Mouse (Mus musculus): ENCODE measurements around the gene Ptprg.
A peak's percentile ranks its signal among the peaks of the same experiment; 100 is the strongest.
"Not testable (repeated sequence)": the region's sequence is repeated elsewhere in the genome, so short reads cannot be mapped to it uniquely, and the experiment has no call there.

The Ptprg gene

DNA sequence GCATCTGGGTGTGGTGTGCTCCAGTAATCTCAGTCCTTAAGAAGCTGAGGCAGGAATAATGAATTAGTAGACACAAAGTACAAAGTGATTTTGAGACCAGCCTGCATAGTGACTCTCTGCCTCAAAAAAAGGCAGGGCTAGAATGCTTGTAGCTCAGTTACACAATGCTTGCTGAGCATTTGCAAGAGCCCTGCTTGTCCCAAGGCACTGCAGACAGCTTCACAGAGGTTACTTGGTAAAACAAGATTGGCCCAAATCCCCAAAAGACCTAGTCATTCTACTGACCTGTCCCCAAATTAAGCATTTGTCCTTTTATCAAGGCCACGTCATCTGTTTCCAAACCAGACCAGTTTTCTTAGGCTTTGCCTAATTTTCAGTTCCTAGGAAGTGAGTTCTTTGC is 190.4 kb downstream of the Ptprg start:
- DNase-seq (ENCODE audit: low spot score): no peak

DNA sequence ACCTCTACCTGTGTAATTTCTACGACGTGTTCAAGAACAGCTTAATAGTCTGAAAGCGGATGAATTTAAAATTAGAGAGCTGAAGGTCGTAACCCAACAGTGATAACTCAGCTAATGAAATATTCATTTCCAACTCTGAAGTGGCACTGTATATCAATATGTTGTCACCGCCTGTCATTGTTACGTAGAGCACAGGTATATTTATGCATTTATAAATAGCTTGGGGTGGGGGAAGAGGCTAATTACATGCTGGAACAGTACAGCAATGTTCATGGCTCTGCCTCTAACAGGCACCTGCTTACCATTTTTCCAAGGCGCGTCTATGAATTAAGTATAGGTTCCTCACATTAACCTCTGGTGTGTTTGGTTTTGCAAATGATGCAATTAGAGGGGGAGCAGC is 199.3 kb downstream of the Ptprg start:
- DNase-seq (ENCODE audit: low spot score): no peak

DNA sequence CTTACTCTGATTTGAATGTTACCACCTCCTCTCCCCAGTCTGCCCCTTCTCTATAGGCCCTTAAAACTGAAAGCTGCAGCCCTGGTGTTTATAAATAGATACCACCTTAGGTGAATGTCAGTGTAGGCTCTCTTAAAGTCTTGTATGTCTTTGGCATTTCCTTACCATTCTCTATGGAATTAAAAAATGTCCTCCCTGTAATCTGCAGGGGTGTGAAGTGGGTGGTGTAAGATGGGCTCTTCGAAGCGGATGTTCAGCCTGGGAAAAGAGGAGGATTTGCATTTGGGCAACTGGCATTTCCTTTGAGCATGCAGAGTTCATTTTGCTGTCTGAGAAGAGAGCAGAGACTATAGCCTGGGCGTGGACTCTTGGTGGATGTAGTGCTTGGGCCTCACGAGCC is 201.3 kb downstream of the Ptprg start:
- no peak for DNase-seq (ENCODE audit: low spot score)

DNA sequence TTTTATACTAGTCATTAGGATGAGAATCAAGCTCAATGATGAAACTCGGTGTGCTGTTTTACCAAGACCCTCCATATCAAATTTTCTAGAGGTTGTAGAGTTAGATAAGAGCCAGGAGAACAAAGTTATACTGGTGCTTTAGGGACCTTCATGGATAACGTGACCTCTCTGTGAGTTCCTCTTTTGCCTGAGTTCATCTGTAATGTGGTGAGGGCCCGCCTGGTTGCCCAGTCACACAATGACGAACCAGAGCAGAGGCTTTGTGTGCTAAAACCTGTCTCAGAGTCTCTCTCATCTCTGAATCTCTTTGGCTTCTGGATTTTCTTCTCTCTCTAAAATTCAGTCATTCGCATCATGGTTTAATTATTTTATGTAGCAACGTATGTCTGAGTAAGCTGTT is 204.9 kb downstream of the Ptprg start:
- no peak for DNase-seq (ENCODE audit: low spot score)

DNA sequence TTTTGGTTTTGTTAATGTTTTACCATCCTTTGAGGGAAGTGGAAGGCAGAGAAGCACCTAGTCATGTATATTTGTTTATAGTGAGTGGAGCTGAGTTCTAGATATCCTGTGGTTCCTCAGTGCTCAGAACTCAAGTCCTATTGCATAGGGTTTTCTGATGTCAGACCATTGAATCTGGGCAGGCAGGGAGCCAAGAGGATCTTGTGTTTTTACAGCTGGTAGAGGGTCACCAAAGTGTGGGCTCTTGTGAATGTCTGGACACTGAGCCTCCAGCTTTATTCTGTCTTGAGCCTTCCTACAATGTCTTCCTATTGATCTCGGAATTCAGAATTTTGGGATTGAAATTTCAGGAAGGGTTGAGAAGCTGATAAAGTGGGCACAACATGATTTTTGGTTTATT is 206.0 kb downstream of the Ptprg start:
- DNase-seq (ENCODE audit: low spot score): no peak

DNA sequence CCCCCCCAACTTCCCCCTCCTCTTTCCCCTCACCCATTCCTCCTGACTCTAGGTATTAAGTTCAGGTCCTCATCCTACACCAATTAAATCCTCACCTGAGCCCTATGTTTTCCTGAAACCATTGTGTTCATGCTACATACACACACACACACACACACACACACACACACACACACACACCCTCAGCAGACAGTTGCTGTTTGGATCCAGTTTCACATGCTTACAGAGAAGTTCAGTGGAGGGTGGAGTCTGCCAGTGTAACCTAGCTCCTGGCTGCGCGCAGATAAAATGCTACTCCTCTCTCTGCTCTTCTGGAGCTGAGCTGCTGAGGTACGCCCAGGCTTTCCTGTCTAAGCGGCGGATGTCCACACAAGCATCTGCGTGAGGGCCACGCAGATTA is 209.7 kb downstream of the Ptprg start:
- DNase-seq (ENCODE audit: low spot score): no peak

DNA sequence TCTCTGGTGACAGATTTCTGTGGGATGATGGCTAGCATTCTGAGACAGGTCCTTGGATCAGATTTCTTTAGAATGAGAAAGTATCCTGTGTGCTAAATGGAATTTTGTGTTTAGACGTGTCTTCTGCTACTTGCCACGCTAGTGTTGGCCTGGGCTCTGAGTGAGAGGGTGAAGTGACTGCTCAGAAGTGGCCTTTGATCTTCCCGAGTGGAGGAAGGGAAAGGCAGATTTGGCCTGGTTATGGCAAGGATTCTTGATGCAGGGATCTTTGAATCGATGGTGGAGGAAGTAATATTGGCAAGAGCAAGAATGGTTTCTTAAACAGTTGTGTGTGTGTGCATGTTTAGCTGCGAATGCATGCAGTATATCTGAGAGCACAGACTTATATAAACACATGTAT is 219.4 kb downstream of the Ptprg start:
- no peak for DNase-seq (ENCODE audit: low spot score)

DNA sequence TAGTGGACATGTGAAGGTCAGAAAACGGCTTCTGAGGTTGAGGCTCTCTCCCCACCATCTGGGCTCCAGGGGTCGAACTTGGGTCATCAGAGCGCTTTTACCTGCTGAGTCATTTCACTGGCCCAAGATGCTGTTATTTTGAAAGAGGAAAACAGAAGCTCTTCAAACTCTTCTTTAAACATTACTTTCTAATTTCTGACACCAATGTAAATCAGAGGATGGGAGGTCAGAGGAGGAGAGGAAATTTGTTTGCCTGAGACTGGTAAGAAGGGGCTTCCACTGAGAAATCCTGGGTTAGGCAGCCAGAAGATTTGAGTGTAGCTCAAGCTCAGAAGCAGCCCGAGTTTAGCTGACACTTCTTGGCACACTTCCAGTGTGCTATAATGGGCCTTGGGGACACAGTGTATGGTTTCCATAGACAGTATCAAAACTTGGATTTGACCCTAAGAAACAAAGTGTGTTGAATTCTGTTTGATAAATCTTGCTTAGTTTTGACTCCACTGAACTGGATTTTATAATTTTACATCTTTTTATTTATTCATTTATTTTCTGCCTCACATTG is 221.2 kb downstream of the Ptprg start:
- no peak for DNase-seq (ENCODE audit: low spot score)

DNA sequence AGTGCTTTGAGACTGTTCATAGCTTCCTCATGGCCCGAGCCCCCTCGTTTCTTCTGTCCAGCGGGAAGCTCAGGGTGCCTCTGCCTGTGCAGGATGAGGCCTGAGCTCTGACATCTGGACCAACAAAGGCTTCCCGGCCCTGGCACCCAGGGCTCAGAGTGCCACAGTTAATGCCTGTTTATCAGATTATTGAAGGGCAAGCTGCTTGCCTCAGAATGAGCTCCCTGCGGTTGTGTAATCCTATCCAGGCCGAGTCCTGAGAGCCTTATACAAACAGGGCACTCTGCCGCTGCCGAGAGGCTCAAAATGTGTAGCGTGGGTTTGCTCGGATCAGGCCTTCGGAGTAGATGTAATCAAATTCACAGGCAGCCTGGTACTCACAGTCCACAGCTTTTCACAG is 221.9 kb downstream of the Ptprg start:
- DNase-seq (ENCODE audit: low spot score): peak; percentile 47

DNA sequence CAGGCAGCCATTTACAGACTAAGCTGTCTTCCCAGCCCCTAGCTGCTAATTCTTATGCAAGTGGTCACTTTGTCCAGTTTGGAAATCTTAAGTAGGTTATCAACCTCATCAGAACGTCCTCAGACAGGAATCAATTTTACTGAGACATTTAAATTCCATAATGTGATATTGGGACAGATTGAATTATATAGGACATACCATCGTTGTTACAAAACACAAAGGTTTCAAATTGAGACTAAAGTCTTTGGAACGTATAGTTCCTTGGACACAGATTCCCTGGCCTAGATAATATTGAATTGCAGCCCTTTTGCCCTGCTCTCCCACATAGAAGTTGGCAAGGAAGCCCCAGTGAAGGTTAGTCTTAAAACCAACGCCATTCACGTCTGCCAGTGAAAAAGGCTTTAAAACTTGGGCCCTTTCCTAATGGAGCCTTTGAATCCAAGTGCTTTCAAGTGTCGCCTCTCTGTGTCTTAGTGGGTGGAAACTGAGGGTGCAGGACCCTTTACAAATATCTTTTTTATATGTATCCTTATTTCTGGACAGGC is 222.7 kb downstream of the Ptprg start:
- no peak for DNase-seq (ENCODE audit: low spot score)

DNA sequence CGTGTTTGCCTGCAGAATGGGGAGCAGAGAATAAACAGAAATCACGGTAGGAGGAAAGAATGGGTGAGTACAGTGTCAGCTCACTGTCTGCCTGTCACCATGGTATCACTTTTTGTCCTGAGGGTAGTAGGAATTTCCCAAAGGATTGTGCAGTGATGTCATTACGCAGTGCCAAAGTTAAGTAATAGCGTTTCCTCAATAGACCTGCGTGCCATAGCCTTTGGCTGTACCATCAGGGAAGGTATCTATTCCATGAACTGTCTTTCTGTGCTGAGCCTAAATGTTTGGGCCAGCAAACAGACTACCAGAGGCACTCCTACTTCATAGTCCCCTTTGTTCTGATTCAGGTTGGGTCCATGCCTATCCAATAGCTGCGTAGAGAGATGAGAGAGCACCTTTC is 223.2 kb downstream of the Ptprg start:
- DNase-seq (ENCODE audit: low spot score): no peak

DNA sequence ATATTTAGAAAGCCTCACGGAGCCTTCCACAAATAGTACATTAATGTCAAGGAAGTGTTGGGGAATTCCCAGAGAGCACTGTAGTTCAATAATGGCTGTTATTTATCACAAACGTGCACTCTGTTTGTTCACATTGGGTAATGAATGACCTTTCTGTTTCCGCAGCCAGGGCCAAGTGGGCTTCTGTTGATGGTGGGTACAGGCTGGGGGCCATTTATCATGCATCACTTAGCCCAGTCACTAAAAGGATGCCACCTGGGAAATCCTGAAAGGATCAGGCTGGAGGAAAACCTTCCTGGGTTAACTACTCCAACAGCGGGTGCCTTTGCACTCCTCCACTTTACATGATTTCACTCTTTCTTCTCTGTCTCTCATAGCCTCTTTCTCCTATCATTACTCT is 237.9 kb downstream of the Ptprg start:
- DNase-seq (ENCODE audit: low spot score): no peak

DNA sequence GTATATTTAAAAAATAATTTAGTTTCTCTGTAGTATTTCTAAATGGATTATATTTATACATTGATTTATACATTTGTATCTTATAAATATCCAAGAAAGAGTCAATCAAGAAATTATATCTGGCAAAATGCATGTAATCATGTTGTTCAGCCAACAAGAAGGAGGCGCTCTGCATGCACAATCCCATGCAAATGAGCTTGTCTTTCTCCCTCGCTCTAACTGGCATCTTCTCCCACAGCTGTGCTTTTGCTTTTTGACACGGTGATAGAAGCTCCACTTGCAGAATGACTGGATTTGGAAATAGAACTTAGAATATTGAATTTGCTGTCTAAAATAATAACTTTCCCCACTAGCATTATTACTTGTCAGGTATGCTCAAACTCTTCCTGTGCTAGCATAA is 240.5 kb downstream of the Ptprg start:
- DNase-seq (ENCODE audit: low spot score): no peak

DNA sequence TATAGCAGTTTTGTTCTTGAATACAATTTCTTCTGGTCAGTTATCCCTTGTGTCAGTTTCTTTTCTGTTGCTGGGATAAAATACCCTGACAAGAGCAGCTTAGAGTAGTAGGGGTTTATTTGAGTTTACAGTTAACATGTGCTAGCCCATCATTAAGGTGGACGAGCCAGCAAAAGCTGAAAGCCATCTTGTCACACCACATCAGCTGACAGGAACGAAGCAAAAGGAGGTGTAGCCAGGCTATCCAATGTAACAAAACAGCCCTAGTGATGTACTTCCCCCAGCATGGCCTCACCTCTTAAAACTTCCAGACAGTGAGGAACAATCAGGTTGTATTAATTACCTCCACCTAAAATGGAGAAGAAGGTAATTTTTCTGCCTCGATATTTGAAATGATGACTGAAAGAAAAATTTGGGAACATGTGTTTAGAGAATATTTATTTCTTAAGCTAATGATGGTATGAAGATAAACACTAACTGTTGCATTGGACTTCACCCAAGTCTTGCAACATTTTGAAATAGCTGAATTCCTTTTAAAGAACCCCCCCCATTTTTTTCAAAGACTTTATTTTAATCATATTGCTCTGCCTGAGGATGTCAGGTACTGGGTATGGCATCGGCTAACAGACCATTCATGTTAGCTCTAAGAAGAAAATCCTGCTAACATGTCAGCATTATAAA is 249.2 kb downstream of the Ptprg start:
- DNase-seq (ENCODE audit: low spot score): no peak

DNA sequence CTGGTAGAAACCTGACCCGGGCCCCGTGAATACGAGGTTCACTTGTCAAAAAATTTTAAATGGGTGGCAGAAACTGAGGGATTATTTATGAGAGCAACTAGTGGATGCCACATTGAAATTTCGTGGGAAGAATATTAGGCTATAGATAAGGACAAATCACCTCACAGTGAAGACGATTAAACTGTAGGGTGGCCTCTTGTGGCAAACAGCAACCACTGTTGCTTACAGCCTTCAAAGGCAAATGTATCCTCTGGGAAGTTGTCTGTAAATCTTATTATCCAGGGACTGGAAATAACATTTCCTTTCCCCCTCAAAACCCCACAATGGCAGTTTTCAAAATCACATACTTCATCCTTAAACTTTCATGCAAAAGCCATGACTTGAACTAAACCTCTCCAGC is 253.3 kb downstream of the Ptprg start:
- DNase-seq (ENCODE audit: low spot score): no peak

DNA sequence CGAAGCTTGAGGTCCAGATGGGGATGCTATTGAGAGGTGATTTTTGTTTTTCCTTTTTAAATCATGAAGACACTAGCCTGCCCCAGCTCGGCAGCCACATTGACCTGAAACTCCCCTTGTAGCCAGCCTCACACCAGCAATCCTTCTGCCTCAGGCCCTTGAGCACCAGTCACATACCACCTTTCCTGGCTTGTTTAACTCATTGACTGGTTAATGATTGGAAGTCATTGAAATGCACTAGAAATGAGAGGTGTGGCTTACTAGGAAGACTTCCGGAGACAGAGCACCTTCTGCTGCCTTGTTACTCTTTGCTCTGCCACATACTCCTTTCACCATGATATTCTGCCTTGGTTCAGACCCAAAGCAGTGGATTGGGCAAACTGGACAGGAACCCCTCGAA is 254.1 kb downstream of the Ptprg start:
- DNase-seq (ENCODE audit: low spot score): no peak

DNA sequence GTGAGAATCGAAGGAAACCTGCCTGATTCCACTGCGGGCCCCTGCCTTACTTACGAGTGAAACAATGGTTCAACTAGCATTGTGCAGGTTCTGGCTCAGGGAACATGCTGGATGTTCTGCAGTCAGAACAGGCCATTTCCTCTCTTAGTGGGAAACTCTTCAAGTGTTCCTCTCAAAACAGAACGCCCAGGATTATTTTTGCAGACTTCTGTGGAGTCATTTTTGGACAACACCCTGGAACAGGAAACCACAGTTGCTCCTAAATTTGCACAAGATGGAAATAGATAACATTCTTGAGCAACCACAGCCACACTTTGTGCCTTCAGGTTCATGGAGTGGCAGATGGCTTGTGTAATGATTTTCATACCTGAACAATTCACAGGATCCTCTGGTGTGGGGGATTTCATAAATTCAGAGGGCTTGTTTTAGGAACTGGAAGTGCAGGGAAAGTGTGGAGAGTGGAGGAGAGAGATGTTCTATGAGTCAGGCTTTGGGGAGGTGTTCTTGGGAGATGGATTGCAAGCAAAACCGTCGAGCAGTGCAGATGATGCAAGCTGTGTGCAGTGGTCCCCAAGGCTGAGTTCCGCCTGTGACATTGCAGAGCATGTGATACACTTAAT is 257.9 kb downstream of the Ptprg start:
- DNase-seq (ENCODE audit: low spot score): no peak

DNA sequence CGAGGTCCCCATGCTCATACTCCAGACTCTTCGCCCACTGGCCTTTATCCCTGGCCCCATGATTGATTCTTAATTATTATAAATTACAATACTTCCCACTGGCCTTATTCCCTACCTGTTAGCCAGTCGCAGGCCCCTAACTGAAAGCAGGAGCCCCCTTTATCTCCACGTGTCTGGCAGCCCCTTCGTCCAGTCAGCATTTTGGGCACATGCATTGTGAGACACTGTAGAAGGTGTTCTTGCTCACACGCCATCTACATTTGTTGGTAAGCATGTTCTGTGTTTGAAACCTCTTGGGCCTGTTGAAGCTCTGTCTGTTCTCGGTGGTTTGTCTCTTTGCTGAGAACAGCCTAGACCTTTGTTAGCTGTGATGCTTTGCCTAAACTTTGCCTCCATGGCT is 259.0 kb downstream of the Ptprg start:
- no peak for DNase-seq (ENCODE audit: low spot score)

DNA sequence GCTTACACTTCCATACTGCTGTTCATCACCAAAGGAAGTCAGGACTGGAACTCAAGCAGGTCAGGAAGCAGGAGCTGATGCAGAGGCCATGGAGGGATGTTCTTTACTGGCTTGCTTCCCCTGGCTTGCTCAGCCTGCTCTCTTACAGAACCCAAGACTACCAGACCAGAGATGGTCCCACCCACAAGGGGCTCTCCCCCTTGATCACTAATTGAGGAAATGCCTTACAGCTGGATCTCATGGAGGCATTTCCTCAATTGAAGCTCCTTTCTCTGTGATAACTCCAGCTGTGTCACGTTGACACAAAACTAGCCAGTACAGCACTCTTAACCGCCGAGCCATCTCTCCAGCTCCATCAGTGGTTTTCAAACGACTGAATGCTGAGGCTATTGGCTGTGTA is 261.5 kb downstream of the Ptprg start:
- not testable (repeated sequence) for DNase-seq (ENCODE audit: low spot score)

DNA sequence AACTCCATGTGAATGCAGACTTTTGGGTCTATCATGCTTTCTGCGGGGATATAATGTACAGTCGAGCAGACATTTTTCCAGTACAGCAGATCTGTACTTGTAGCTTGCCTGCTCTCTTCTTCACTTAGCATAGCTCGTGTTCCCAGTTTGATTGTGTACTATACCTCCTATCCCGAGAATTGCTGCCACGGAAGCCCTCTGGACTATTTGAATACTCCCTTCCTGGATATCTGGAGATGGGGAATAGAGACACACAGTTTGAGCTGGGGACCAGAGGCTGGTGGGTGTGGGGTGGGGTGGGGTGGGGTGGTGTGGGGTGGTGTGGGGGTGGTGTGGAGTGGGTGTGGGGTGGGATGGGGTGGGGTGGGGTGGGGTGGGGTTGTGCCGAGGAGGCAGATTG is 263.9 kb downstream of the Ptprg start:
- DNase-seq (ENCODE audit: low spot score): no peak

DNA sequence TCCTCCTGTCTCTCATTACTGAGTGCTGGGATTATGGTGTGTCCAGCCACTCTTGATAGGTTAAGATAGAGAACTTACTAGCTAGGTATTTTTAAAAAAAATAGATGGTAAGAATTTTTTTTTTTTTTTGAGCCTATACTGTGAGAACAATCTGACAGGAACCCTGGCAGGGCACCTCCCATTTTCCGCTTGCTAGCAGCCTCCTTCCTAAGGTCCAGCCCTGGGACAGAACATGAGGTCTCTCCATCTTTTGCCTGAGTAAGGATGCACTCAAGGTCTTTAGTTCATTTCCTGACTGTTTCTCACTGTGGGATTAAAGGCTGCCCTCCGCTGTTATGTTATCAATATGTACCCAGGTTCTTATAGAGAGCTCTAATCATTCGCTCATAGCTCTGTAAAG is 264.7 kb downstream of the Ptprg start:
- no peak for DNase-seq (ENCODE audit: low spot score)

DNA sequence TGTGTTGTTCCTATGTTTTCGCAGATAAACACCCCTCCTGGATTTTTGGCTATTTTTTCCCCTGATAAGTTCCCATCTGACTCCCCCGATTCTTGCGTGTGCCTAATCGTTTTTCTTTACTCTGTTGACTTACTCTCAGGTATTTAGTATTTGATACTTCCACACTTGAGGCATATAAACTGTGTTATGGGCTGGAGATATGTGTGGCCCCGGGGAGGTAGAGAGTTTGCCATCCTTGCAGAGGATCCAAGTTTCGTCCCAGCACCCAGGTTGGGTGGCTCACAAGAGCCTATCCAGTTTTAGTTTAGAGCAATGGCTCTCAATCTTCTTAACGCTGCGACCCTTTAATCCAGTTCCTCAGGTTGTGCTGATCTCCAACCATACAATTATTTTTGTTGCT is 265.4 kb downstream of the Ptprg start:
- DNase-seq (ENCODE audit: low spot score): no peak

DNA sequence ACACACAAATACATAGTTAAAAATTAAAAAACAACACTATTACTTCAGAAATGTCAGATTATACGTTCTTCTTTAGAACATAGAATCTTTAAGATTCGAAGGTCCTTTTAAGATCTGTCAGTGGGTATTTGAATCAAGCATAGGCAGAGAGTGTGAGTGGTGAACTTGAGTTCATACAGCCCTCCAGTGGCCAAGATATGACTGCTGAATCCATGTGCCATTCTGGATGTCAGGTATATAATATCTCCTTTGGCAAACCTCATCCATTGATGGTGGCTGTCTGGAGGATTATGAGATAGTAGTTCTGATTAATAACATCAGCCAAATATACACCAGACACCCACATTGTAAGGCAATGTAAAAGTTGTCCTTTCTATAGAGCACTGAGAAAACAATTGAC is 266.0 kb downstream of the Ptprg start:
- DNase-seq (ENCODE audit: low spot score): no peak
